ENCODE assay signal across 10 mouse cellular contexts in the genomic region with DNA sequence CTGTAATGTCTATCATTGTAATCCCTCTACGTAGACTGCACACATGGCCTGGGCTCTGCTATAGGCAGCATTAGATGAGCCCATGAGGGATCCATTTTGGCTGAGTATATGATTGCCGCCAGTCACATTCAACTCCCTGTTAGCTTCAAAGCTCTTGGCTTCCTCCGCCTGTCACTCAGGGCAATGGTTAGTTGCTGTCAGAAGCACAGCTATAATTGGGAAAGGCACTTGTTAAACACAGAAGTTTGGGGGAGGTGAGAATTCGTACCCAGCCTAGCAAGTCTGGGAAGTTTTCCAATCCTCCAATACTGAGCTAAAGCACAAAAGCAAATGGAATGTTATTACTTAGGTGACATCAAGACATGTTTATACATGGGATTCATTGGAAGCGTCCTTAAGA.
A peak's percentile ranks its signal among the peaks of the same experiment; 100 is the strongest.
DNase-seq lines count a peak whose midpoint lies in the region; ATAC-seq and TF ChIP-seq lines count a peak whose summit lies in the region.
"Had no signal": no experiment of that assay in that cellular context is flagged by ENCODE, and none has a peak within 500 bp of the region (broad histone marks: within the 10 kb centered on the region; RNA-seq: fewer than 3 reads in every experiment).

No protein-coding gene starts in this region.

- DNase-seq in limb, embryonic 14.5 days (ENCODE audit: low spot score) = peak; percentile 11
- no peak for DNase-seq in limb, embryonic 10.5 days (ENCODE audit: low spot score)
- DNase-seq in frontal cortex, postnatal 10 days (ENCODE audit: low spot score in 2 of 2) = peak; percentile 17 to 53
- DNase-seq in left cerebral cortex, adult 2 months (ENCODE audit: extremely low spot score in 1 of 2, low spot score in 2 of 2) = peak; percentile 16 to 35
- DNase-seq in telencephalon, adult 2 months (ENCODE audit: low read depth, low spot score) = peak; percentile 91
- DNase-seq in embryo, embryonic 10.5 days (ENCODE audit: low spot score) = no peak
- no peak for DNase-seq in adrenal gland, adult 2 months
- DNase-seq in thymus, postnatal 36 days = no peak
- DNase-seq: thymus, postnatal 25 days had no signal

- no peak overlapping the region for H3K4me2 ChIP-seq in limb, embryonic 14.5 days (replicated peaks; ENCODE audit: low read depth, low read length, severe bottlenecking)

- no peaks in the 10 kb centered on the region for H3K4me1 ChIP-seq in limb, embryonic 14.5 days (ENCODE audit: control insufficient read depth, insufficient read depth, low read length)
- no peaks in the 10 kb centered on the region for H3K4me1 ChIP-seq in limb, embryonic 10.5 days
- H3K4me1 ChIP-seq: megakaryocyte, embryonic 14.5 days had no signal

- H3K36me3 ChIP-seq in limb, embryonic 14.5 days (ENCODE audit: control insufficient read depth, insufficient read depth, low read length) = no peaks in the 10 kb centered on the region
- no peaks in the 10 kb centered on the region for H3K36me3 ChIP-seq in limb, embryonic 10.5 days

- WGBS in limb, embryonic 14.5 days = 69% methylated on average over 5 of the region's 5 CpGs
- WGBS in limb, embryonic 10.5 days = 90% methylated on average over 5 of the region's 5 CpGs

- no peak overlapping the region for H3K4me3 ChIP-seq in limb, embryonic 14.5 days (replicated peaks; ENCODE audit: low read length)
- H3K4me3 ChIP-seq in limb, embryonic 10.5 days = no peak overlapping the region
- no peak overlapping the region for H3K4me3 ChIP-seq in left cerebral cortex, adult 2 months
- H3K4me3 ChIP-seq: megakaryocyte, embryonic 14.5 days had no signal

- no peak for TF ChIP-seq POLR2A in limb, embryonic 14.5 days (IDR thresholded peaks at IDR 0.05; ENCODE audit: borderline replicate concordance, extremely low read depth, insufficient read depth, insufficient read length)

- no peak for TF ChIP-seq CTCF in left cerebral cortex, adult 2 months (IDR thresholded peaks at IDR 0.05)

- H3K9me3 ChIP-seq in limb, embryonic 14.5 days (ENCODE audit: control insufficient read depth, low read length) = no peaks in the 10 kb centered on the region
- no peaks in the 10 kb centered on the region for H3K9me3 ChIP-seq in limb, embryonic 10.5 days (replicated peaks)
- H3K9me3 ChIP-seq: megakaryocyte, embryonic 14.5 days had no signal

- no peak overlapping the region for H3K27ac ChIP-seq in limb, embryonic 14.5 days (replicated peaks; ENCODE audit: low read depth, low read length)
- no peak overlapping the region for H3K27ac ChIP-seq in limb, embryonic 10.5 days
- peak overlapping the region; percentile 54; the same call in 1 of the 2 replicates for H3K27ac ChIP-seq in left cerebral cortex, adult 2 months

- no peak overlapping the region for H3K9ac ChIP-seq in limb, embryonic 14.5 days (ENCODE audit: low read depth, low read length, severe bottlenecking)

- no peak for ATAC-seq in limb, embryonic 14.5 days (ENCODE audit: low FRiP score, low read depth)

- H3K27me3 ChIP-seq in limb, embryonic 14.5 days (ENCODE audit: control insufficient read depth, insufficient read depth, low read length) = no peaks in the 10 kb centered on the region
- no peaks in the 10 kb centered on the region for H3K27me3 ChIP-seq in limb, embryonic 10.5 days (ENCODE audit: low read depth, poor library complexity, severe bottlenecking)
- H3K27me3 ChIP-seq: megakaryocyte, embryonic 14.5 days had no signal

- intact Hi-C loops in left cerebral cortex, adult 2 months (cut with DNase I) = no loop called here

Comparison
In these comparisons a context has a peak if more than half of its experiments do, and no peak if none do; other contexts are left out.
1. DNase-seq: peak in limb, embryonic 14.5 days (single experiment), frontal cortex, postnatal 10 days (2 of 2), left cerebral cortex, adult 2 months (2 of 2) and telencephalon, adult 2 months (single experiment); none in limb, embryonic 10.5 days (single experiment), embryo, embryonic 10.5 days (single experiment), adrenal gland, adult 2 months (single experiment) and thymus, postnatal 36 days (0 of 2).